Mouse (Mus musculus): ENCODE results near the gene Coa7.

DNA sequence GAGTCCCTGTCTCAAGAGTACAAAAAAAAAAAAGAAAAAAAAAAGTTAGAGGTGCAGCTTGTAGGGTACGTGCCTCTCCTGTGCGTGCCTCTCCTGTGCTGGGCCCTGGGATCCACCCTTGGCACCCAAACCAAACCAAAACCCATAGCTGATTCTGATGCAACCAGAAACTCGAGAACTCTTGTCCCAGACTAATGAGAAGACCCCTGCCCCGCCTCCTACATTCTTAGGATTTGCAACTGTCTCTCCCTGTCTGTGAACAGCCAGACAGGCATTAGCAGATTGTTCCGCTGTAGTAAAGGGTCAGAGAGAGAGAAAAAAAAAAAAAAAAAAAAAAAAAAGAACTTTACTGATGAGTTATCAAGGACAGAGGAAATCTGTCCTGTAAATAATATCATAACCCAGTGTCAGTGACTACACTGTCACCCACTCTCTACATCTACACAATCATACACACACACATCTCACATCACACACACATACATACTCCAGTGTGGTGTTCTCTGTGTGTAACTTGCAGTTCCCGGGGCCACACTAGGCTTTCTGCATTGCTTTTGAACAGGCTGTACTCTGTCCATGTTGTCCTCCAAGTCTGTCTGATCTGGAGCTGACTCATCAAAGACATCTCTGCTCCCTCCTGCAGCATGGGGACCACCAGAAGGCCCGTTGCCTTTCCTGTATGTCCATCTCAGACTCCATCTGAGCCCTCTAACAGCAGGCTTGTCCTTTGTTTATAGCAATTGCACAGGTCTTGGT lies 35.6 kb downstream of the Coa7 start:
- TF ChIP-seq CTCF (IDR thresholded peaks at IDR 0.05; ENCODE audit: low read depth, low read length): no peak
- TF ChIP-seq POLR2A (IDR thresholded peaks at IDR 0.05; ENCODE audit: extremely low read depth, insufficient read depth, low read length): no peak

Data from liver, adult 2 months (tissue).